Comparison of ENCODE assay signal across 8 mouse cellular contexts in genomic region chr16:91045511-91045910, GRCm38 (mm10). TPM values are rescaled to one million over a fixed set of nuclear protein-coding genes. Genes with fewer than 3 reads are reported as not detected.
DNase-seq lines count a peak whose midpoint lies in the region; ATAC-seq and TF ChIP-seq lines count a peak whose summit lies in the region.

No protein-coding gene starts in this region.

- H3K9ac ChIP-seq in forebrain, postnatal 0 days: no peak overlapping the region
- no peak overlapping the region for H3K9ac ChIP-seq in lung, embryonic 14.5 days

- H3K4me3 ChIP-seq in forebrain, postnatal 0 days (ENCODE audit: low read depth, low read length): no peak overlapping the region
- peak overlapping the region; percentile 96 for H3K4me3 ChIP-seq in lung, embryonic 14.5 days (ENCODE audit: low read depth, low read length)

- ATAC-seq in forebrain, postnatal 0 days: no peak
- ATAC-seq in lung, embryonic 14.5 days (ENCODE audit: insufficient read depth): no peak

- no peaks in the 10 kb centered on the region for H3K36me3 ChIP-seq in forebrain, postnatal 0 days (ENCODE audit: insufficient read depth)
- H3K36me3 ChIP-seq in lung, embryonic 14.5 days (ENCODE audit: insufficient read depth): peaks cover 16% of the 10 kb centered on the region

- no peak overlapping the region for H3K27ac ChIP-seq in forebrain, postnatal 0 days (ENCODE audit: low read depth, low read length)
- no peak overlapping the region for H3K27ac ChIP-seq in lung, embryonic 14.5 days (ENCODE audit: low read depth)

- H3K4me2 ChIP-seq in forebrain, postnatal 0 days (ENCODE audit: low read depth): 0 out of 2 replicates have a peak overlapping the region, but pooled peaks have one; percentile 63
- H3K4me2 ChIP-seq in lung, embryonic 14.5 days: no peak overlapping the region

- H3K27me3 ChIP-seq in forebrain, postnatal 0 days (ENCODE audit: insufficient read depth, low read length): no peaks in the 10 kb centered on the region
- H3K27me3 ChIP-seq in lung, embryonic 14.5 days (ENCODE audit: insufficient read depth, low read length): no peaks in the 10 kb centered on the region

- TF ChIP-seq CTCF in forebrain, postnatal 0 days (IDR thresholded peaks at IDR 0.05; ENCODE audit: low read depth): peak; percentile 67
- peak; percentile 64 for TF ChIP-seq CTCF in lung, embryonic 14.5 days (IDR thresholded peaks at IDR 0.05; ENCODE audit: low read depth)

- WGBS in forebrain, postnatal 0 days: 61% methylated on average over 8 of the region's 8 CpGs
- WGBS in lung, embryonic 14.5 days: 57% methylated on average over 8 of the region's 8 CpGs

- peaks cover 7% of the 10 kb centered on the region for H3K4me1 ChIP-seq in forebrain, postnatal 0 days (ENCODE audit: insufficient read depth)
- H3K4me1 ChIP-seq in lung, embryonic 14.5 days (ENCODE audit: insufficient read depth): peaks cover 4% of the 10 kb centered on the region; the same call in 1 of the 2 replicates

- DNase-seq in 3T3-L1 (ENCODE audit: low read depth, low spot score): peak; percentile 80
- DNase-seq in CD4-positive helper T cell, adult 2 months (ENCODE audit: low read depth, low spot score): peak; percentile 57
- peak; percentile 45 for DNase-seq in c-Kit-positive CD71-negative TER-119-negative erythroid progenitor cells, embryonic 14.5 days (ENCODE audit: low read depth)
- DNase-seq in forebrain, postnatal 0 days: peak; percentile 26
- DNase-seq in kidney, adult 9 months: peak; percentile 51
- peak; percentile 75 for DNase-seq in lung, embryonic 14.5 days
- peak; percentile 62 for DNase-seq in right cerebral cortex, postnatal 4 days
- DNase-seq in urinary bladder, adult 18-20 months (ENCODE audit: low spot score in 2 of 2): no peak

- no peaks in the 10 kb centered on the region for H3K9me3 ChIP-seq in forebrain, postnatal 0 days (ENCODE audit: low read length)
- H3K9me3 ChIP-seq in lung, embryonic 14.5 days (ENCODE audit: low read depth, low read length): no peaks in the 10 kb centered on the region

RNA-seq across cellular contexts. Expression of gene Paxbp1, which starts 1.2 kb away (rescaled TPM):
- 80.0 and 88.6 TPM in 2 replicates for total RNA-seq in forebrain, postnatal 0 days (2014; rRNA removed)
- polyA plus RNA-seq in forebrain, postnatal 0 days (2015; fragmentation: Nextera tagmentation; extraction: Ambion mirVana): 10.3 and 19.5 TPM in 2 replicates
- polyA plus RNA-seq in lung, embryonic 14.5 days (2014; fragmentation: Nextera tagmentation; extraction: Ambion mirVana): 62.4 and 66.4 TPM in 2 replicates

RNA-seq across cellular contexts. Expression of gene Synj1, which starts 34.4 kb away (rescaled TPM):
- 48.2 and 62.5 TPM in 2 replicates for total RNA-seq in forebrain, postnatal 0 days (2014; rRNA removed)
- 24.8 and 38.0 TPM in 2 replicates for polyA plus RNA-seq in forebrain, postnatal 0 days (2015; fragmentation: Nextera tagmentation; extraction: Ambion mirVana)
- polyA plus RNA-seq in lung, embryonic 14.5 days (2014; fragmentation: Nextera tagmentation; extraction: Ambion mirVana): 15.2 and 17.6 TPM in 2 replicates

RNA-seq across cellular contexts. Expression of gene 4932438H23Rik, which starts 49.4 kb away (rescaled TPM):
- total RNA-seq in forebrain, postnatal 0 days (2014; rRNA removed): 1.2 and 1.4 TPM in 2 replicates
- 0.43 and 0.81 TPM in 2 replicates for polyA plus RNA-seq in forebrain, postnatal 0 days (2015; fragmentation: Nextera tagmentation; extraction: Ambion mirVana)
- polyA plus RNA-seq in lung, embryonic 14.5 days (2014; fragmentation: Nextera tagmentation; extraction: Ambion mirVana): 0.11 TPM in 1 of 2 replicates, not detected in the other

Comparison
In these comparisons a context has a peak if more than half of its experiments do, and no peak if none do; other contexts are left out.
1. DNase-seq: peak in 3T3-L1 (single experiment), CD4-positive helper T cell, adult 2 months (single experiment), c-Kit-positive CD71-negative TER-119-negative erythroid progenitor cells, embryonic 14.5 days (single experiment), forebrain, postnatal 0 days (single experiment), kidney, adult 9 months (single experiment), lung, embryonic 14.5 days (single experiment) and right cerebral cortex, postnatal 4 days (single experiment); none in urinary bladder, adult 18-20 months (0 of 2).